Mouse (Mus musculus): ENCODE measurements around the gene Rgs4.

Gene Rgs4

GRCm38 (mm10) chr1:169747473-169747872 is at the start of gene Rgs4:
Gene Rgs4, minus strand, starts transcription at chr1:169747642.
- DNase-seq (ENCODE audit: low spot score in 2 of 2) = peak; percentile 78 to 90

GRCm38 (mm10) chr1:169792437-169792836 is 45.0 kb upstream of the Rgs4 start:
- DNase-seq (ENCODE audit: low spot score in 2 of 2) = no peak

- DNase-seq (ENCODE audit: low spot score in 2 of 2) = no peak
Measured at GRCm38 (mm10) chr1:169785981-169786380, 38.5 kb upstream of the Rgs4 start.

GRCm38 (mm10) chr1:169776566-169776965 is 29.1 kb upstream of the Rgs4 start:
- DNase-seq (ENCODE audit: low spot score in 2 of 2) = no peak

DNA sequence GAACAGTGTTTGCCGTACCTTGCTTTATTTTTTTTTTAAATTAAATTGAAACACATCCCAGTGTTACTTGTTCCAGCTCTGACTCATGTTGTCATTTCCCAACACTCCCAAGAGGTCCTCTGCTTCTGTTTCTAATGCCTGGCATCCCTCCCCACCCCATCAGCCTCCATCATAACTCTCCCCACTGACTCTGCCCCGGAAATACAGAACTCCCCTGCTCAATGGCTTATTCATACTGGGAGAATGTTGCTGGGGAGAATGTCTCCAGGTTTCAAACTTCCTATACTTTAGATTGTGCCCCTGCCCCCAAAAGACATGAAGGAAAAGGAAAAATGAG is 17.1 kb upstream of the Rgs4 start:
- DNase-seq (ENCODE audit: low spot score in 2 of 2) = no peak

- DNase-seq (ENCODE audit: low spot score in 2 of 2) = peak in 1 of 2 experiments; percentile 52
Measured at GRCm38 (mm10) chr1:169763858-169764618, 16.6 kb upstream of the Rgs4 start.

GRCm38 (mm10) chr1:169762524-169762923 is 15.1 kb upstream of the Rgs4 start:
- no peak for DNase-seq (ENCODE audit: low spot score in 2 of 2)

GRCm38 (mm10) chr1:169756532-169756931 is 9.1 kb upstream of the Rgs4 start:
- no peak for DNase-seq (ENCODE audit: low spot score in 2 of 2)

DNA sequence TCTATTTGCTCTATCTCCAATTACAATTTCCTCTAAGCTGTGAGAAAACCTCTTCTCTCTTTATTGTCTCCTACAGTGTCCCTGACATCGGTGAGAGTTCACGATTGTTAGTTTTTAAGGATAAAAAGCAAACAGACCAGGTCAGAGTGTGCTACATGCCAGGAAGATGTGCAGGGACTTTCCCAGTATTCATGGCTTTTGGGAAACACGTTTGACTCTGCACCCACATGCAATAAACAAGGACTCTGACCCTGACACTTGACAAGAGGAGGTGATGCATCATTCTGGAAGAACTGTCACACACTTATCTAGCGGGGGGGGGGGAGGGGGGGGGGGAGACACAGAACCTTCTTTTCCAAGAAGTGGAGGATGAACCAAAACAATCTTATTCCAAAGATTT is 5.0 kb upstream of the Rgs4 start:
- no peak for DNase-seq (ENCODE audit: low spot score in 2 of 2)

DNA sequence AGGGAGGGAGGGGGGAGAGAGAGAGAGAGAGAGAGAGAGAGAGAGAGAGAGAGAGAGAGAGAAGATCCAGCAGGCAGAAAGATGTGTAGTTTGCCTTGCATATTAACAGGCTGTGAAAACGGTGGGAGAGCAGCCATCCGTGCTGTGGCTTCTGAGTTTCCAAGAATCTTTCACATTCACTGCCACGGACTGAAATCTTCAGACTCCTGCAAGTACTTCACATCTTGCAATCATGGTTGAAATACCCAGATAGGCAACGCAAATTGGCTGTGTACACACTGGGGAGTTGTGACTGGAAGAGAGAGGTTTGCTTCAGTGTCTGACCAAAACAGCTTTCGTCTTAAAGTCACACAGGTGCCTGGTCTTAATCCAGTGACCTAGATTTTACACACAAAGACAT is 997 bp upstream of the Rgs4 start:
- DNase-seq (ENCODE audit: low spot score in 2 of 2) = peak in 1 of 2 experiments; percentile 55

- DNase-seq (ENCODE audit: low spot score in 2 of 2) = no peak
Measured at GRCm38 (mm10) chr1:169747902-169748301, 460 bp upstream of the Rgs4 start.

DNA sequence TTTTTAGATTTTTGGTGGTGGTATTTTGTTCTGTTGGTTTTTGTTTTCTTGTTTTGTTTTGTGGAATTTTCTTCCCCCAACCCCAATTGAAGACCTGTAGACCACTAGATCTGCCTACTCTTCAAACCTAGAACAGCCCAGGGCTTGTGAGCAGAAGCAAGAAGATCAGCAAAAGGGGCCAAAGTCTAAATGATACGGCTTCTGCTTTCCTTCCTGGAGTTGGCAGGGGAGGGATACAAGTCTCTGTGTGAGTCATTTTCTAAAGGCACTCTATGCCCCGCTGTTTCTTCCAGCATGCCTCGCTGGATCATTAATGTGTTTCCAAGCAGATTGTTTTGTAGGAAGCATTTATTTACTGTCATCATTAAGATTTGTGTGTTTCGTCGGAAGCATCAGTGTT is 6.3 kb downstream of the Rgs4 start:
- DNase-seq (ENCODE audit: low spot score in 2 of 2) = no peak

- no peak for DNase-seq (ENCODE audit: low spot score in 2 of 2)
Measured at GRCm38 (mm10) chr1:169737231-169737630, 10.2 kb downstream of the Rgs4 start.

GRCm38 (mm10) chr1:169736139-169736538 is 11.3 kb downstream of the Rgs4 start:
- no peak for DNase-seq (ENCODE audit: low spot score in 2 of 2)

DNA sequence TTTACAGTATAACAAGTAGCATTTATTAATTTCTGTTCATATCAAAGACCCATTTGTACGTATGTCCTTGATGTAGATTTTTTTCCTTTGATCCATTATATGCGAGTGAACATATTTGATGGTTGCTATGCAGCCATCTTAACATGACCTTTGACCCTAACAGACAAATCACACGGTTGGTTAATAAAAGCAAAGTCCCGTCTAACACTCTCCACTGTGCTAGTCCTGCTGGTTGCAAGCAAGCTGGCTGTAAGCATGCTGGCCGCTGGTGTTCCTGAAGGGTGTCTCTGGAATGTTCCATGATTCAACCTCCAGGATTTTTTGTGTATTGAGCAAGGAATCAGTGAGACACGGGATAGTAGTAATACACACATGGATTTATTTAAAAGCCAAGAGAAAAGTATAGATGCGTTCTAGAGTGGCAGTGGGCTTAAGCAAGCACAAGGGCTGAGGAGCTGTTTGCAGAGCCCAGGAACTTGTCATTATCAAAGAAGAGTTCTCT is 16.8 kb downstream of the Rgs4 start:
- DNase-seq (ENCODE audit: low spot score in 2 of 2) = no peak

DNA sequence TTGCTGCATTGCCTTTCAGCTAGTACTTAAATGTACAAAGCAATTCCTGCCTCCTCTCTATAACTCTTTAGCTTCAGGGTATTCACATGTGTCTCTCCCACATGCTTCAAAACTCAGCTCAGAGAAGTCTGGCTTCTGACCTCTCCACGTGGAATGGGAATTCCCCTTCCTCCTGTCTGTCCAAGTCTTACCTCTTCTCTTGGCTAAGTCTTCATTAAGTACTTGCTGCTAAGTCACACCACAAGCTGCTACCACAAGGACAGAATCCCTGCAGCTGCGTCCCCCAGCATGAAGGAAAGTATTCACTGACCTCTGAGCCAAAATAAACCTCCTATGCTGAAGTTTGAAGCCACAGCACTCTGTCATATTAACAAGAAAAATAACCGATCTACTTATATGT is 21.1 kb downstream of the Rgs4 start:
- no peak for DNase-seq (ENCODE audit: low spot score in 2 of 2)

- DNase-seq (ENCODE audit: low spot score in 2 of 2) = no peak
Measured at GRCm38 (mm10) chr1:169721836-169722235, 25.6 kb downstream of the Rgs4 start.

GRCm38 (mm10) chr1:169704395-169705087 is 42.9 kb downstream of the Rgs4 start:
- no peak for DNase-seq (ENCODE audit: low spot score in 2 of 2)

GRCm38 (mm10) chr1:169699184-169699583 is 48.3 kb downstream of the Rgs4 start:
- no peak for DNase-seq (ENCODE audit: low spot score in 2 of 2)

GRCm38 (mm10) chr1:169697236-169697635 is 50.2 kb downstream of the Rgs4 start:
- DNase-seq (ENCODE audit: low spot score in 2 of 2) = no peak

- no peak for DNase-seq (ENCODE audit: low spot score in 2 of 2)
Measured at GRCm38 (mm10) chr1:169695356-169695755, 52.1 kb downstream of the Rgs4 start.

- DNase-seq (ENCODE audit: low spot score in 2 of 2) = no peak
Measured at GRCm38 (mm10) chr1:169693537-169693936, 53.9 kb downstream of the Rgs4 start.

DNA sequence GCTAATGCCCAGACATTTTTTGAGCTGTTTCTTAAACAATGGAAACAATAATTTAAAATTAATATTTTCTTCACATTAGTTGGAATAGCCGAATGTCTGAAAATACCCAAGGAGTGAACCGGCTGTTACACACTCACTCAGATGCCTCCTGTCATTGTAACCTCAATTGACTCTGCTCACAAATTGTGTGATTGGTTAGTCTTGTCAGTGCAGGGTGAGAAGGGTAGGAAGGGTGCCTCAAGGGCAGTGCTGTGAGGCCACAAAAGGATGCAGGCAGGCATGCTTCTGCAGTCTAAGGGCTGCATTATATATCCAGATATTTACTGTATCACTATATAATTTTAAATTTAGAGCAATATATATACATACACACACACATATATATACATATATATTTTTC is 54.4 kb downstream of the Rgs4 start:
- DNase-seq (ENCODE audit: low spot score in 2 of 2) = no peak

Measured in left cerebral cortex, adult 9 months (tissue).